Mouse (Mus musculus): Measurements from ENCODE around the gene Prdm1. TPM values are rescaled to one million over a fixed set of nuclear protein-coding genes. Genes with fewer than 3 reads are reported as not detected.

Prdm1 gene
- polyA plus RNA-seq, 2 experiments from 2014 or later: 13.9 to 14.8 TPM

GRCm38 (mm10) chr10:44456757-44457595 lies 71.3 kb downstream of the Prdm1 start:
- ATAC-seq: no peak

GRCm38 (mm10) chr10:44454753-44455152 lies 73.5 kb downstream of the Prdm1 start:
- no peak for ATAC-seq

- no peak for ATAC-seq
These were observed 74.2 kb downstream of the Prdm1 start for GRCm38 (mm10) chr10:44454111-44454510.

GRCm38 (mm10) chr10:44450835-44451234 lies 77.5 kb downstream of the Prdm1 start:
- ATAC-seq: no peak

- ATAC-seq: no peak
These were observed 78.2 kb downstream of the Prdm1 start for GRCm38 (mm10) chr10:44450108-44450507.

GRCm38 (mm10) chr10:44449666-44450065 lies 78.6 kb downstream of the Prdm1 start:
- ATAC-seq: peak; percentile 55

- peak; percentile 73 for ATAC-seq
These were observed 80.1 kb downstream of the Prdm1 start for GRCm38 (mm10) chr10:44448165-44448564.

GRCm38 (mm10) chr10:44447406-44448139 lies 80.7 kb downstream of the Prdm1 start:
- ATAC-seq: peak; percentile 22

GRCm38 (mm10) chr10:44447001-44447400 lies 81.3 kb downstream of the Prdm1 start:
- ATAC-seq: no peak

GRCm38 (mm10) chr10:44444415-44444814 lies 83.9 kb downstream of the Prdm1 start:
- no peak for ATAC-seq

- ATAC-seq: peak; percentile 16
These were observed 84.6 kb downstream of the Prdm1 start for GRCm38 (mm10) chr10:44443696-44444095.

GRCm38 (mm10) chr10:44439732-44440131 lies 88.6 kb downstream of the Prdm1 start:
- ATAC-seq: no peak

- no peak for ATAC-seq
These were observed 90.7 kb downstream of the Prdm1 start for GRCm38 (mm10) chr10:44437614-44438013.

GRCm38 (mm10) chr10:44435956-44436355 lies 92.3 kb downstream of the Prdm1 start:
- ATAC-seq: no peak

- peak; percentile 40 for ATAC-seq
These were observed 93.6 kb downstream of the Prdm1 start for GRCm38 (mm10) chr10:44434702-44435181.

GRCm38 (mm10) chr10:44432235-44432634 lies 96.1 kb downstream of the Prdm1 start:
- no peak for ATAC-seq

- no peak for ATAC-seq
These were observed 96.6 kb downstream of the Prdm1 start for GRCm38 (mm10) chr10:44431689-44432088.

GRCm38 (mm10) chr10:44429177-44429888 lies 99.0 kb downstream of the Prdm1 start:
- ATAC-seq: peak; percentile 86

GRCm38 (mm10) chr10:44427891-44428361 lies 100.4 kb downstream of the Prdm1 start:
- no peak for ATAC-seq

- ATAC-seq: peak; percentile 40
These were observed 100.9 kb downstream of the Prdm1 start for GRCm38 (mm10) chr10:44427426-44427825.

GRCm38 (mm10) chr10:44425013-44425412 lies 103.3 kb downstream of the Prdm1 start:
- ATAC-seq: no peak

GRCm38 (mm10) chr10:44421896-44422295 lies 106.4 kb downstream of the Prdm1 start:
- no peak for ATAC-seq

- no peak for ATAC-seq
These were observed 108.1 kb downstream of the Prdm1 start for GRCm38 (mm10) chr10:44420211-44420610.
